Comparison of ENCODE assay signal across 7 mouse cellular contexts in the genomic region with DNA sequence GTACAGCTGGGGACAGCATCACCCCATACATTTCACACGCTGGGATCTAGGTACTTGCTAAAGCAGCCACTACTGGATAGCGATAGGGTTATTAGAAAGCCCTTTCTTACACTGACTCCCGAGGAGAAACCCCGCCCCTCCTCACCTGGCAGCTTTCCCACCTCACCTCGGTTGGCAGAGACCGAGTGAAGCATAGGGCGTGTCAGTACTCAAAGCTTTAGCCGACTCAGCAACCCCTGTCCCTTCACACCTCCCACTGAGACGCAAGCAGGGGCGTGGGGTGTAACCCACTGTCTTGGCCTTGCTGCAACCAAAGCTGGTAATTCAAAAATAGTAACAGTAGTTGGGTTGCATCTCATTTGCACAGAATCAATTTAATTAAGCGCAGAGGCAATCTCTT. TPM values are rescaled to one million over a fixed set of nuclear protein-coding genes. Genes with fewer than 3 reads are reported as not detected.
DNase-seq lines count a peak whose midpoint lies in the region; ATAC-seq and TF ChIP-seq lines count a peak whose summit lies in the region.

No protein-coding gene starts in this region.

- H3K27ac ChIP-seq in cerebellum, adult 2 months (ENCODE audit: insufficient read depth, low read length): no peak overlapping the region
- peak overlapping the region; percentile 37 to 75; a peak in 3 of 4 replicates for H3K27ac ChIP-seq in heart, embryonic 14.5 days (replicated peaks in 1 of 2; ENCODE audit: control insufficient read depth in 1 of 2, insufficient read depth in 1 of 2, low read depth in 2 of 2, low read length in 2 of 2)
- peak overlapping the region; percentile 93 for H3K27ac ChIP-seq in kidney, embryonic 16.5 days (ENCODE audit: low read length)

- TF ChIP-seq CTCF in E14TG2a.4 (conservative IDR thresholded peaks at IDR 0.05; ENCODE audit: low read length): no peak
- no peak for TF ChIP-seq CTCF in cerebellum, adult 2 months (IDR thresholded peaks at IDR 0.05; ENCODE audit: borderline replicate concordance, insufficient read depth, low read depth, low read length)

- H3K4me3 ChIP-seq in E14TG2a.4 (replicated peaks; ENCODE audit: low read length): peak overlapping the region; percentile 62
- peak overlapping the region; percentile 11 for H3K4me3 ChIP-seq in cerebellum, adult 2 months (replicated peaks; ENCODE audit: insufficient read depth, low read depth, low read length)
- peak overlapping the region in 1 of 2 experiments; percentile 48; a peak in 1 of 4 replicates for H3K4me3 ChIP-seq in heart, embryonic 14.5 days (ENCODE audit: control insufficient read depth in 1 of 2, insufficient read depth in 1 of 2, low read depth in 1 of 2, low read length in 2 of 2)
- peak overlapping the region; percentile 46 for H3K4me3 ChIP-seq in kidney, embryonic 16.5 days (ENCODE audit: low read length)

- peaks cover 77% of the 10 kb centered on the region for H3K4me1 ChIP-seq in E14TG2a.4 (replicated peaks; ENCODE audit: low read depth, low read length)
- peaks cover 27% of the 10 kb centered on the region for H3K4me1 ChIP-seq in cerebellum, adult 2 months (ENCODE audit: control insufficient read depth, insufficient read depth, low read length)
- H3K4me1 ChIP-seq in heart, embryonic 14.5 days (ENCODE audit: control insufficient read depth in 2 of 2, insufficient read depth in 2 of 2, low read length in 2 of 2): peaks cover 33 to 63% of the 10 kb centered on the region in 2 experiments
- peaks cover 77% of the 10 kb centered on the region for H3K4me1 ChIP-seq in kidney, embryonic 16.5 days (ENCODE audit: insufficient read depth, low read length)

- H3K9ac ChIP-seq in heart, embryonic 14.5 days (ENCODE audit: low read length): peak overlapping the region; percentile 69
- peak overlapping the region; percentile 70 for H3K9ac ChIP-seq in kidney, embryonic 16.5 days (replicated peaks; ENCODE audit: low read length)

- no peaks in the 10 kb centered on the region for H3K36me3 ChIP-seq in E14TG2a.4 (ENCODE audit: insufficient read depth, low read length)
- peaks cover 3% of the 10 kb centered on the region; the same call in 1 of the 2 replicates for H3K36me3 ChIP-seq in heart, embryonic 14.5 days (ENCODE audit: control insufficient read depth, insufficient read depth, low read length)
- H3K36me3 ChIP-seq in kidney, embryonic 16.5 days (ENCODE audit: insufficient read depth, low read length): no peaks in the 10 kb centered on the region

- no peak for TF ChIP-seq POLR2A in cerebellum, adult 2 months (IDR thresholded peaks at IDR 0.05; ENCODE audit: borderline replicate concordance, insufficient read depth, low read length)

- 15% methylated on average over 11 of the region's 11 CpGs for WGBS in cerebellum, adult 2 months
- 14% methylated on average over 11 of the region's 11 CpGs for WGBS in heart, embryonic 14.5 days
- WGBS in kidney, embryonic 16.5 days: 3% methylated on average over 11 of the region's 11 CpGs

- peaks cover 91% of the 10 kb centered on the region for H3K27me3 ChIP-seq in E14TG2a.4 (ENCODE audit: insufficient read depth, low read length)
- no peaks in the 10 kb centered on the region for H3K27me3 ChIP-seq in cerebellum, adult 2 months (ENCODE audit: control insufficient read depth, insufficient read depth, low read length)
- peaks cover 18% of the 10 kb centered on the region for H3K27me3 ChIP-seq in heart, embryonic 14.5 days (ENCODE audit: control insufficient read depth, insufficient read depth, low read length)
- peaks cover 20% of the 10 kb centered on the region for H3K27me3 ChIP-seq in kidney, embryonic 16.5 days (ENCODE audit: insufficient read depth, low read length)

- peak; percentile 59 to 61 for DNase-seq in cerebellum, adult 2 months
- DNase-seq in lung, postnatal 36 days: peak; percentile 85
- no peak for DNase-seq in retina, embryonic 14.5 days (ENCODE audit: low spot score)
- no peak for DNase-seq in layer of hippocampus, adult 9-10 months (ENCODE audit: low spot score)

- peak overlapping the region; percentile 98 for H3K4me2 ChIP-seq in heart, embryonic 14.5 days (ENCODE audit: low read length)
- H3K4me2 ChIP-seq in kidney, embryonic 16.5 days (replicated peaks; ENCODE audit: low read depth, low read length): peak overlapping the region; percentile 96

- no peaks in the 10 kb centered on the region for H3K9me3 ChIP-seq in E14TG2a.4 (ENCODE audit: low read length)
- H3K9me3 ChIP-seq in heart, embryonic 14.5 days (ENCODE audit: control insufficient read depth, low read length): no peaks in the 10 kb centered on the region
- H3K9me3 ChIP-seq in kidney, embryonic 16.5 days (ENCODE audit: low read length): no peaks in the 10 kb centered on the region

- no peak for ATAC-seq in heart, embryonic 14.5 days (ENCODE audit: insufficient number of reproducible peaks, insufficient read depth, low FRiP score, low read depth)
- ATAC-seq in kidney, embryonic 16.5 days (ENCODE audit: low FRiP score, low TSS enrichment): no peak

RNA-seq across cellular contexts. Expression of gene Plekhh3, which starts 2.0 kb away (rescaled TPM):
- 67.6 and 71.0 TPM in 2 replicates for polyA plus RNA-seq in cerebellum, adult 2 months (2012; rRNA removed)
- 11.3 and 12.8 TPM in 2 replicates for polyA plus RNA-seq in heart, embryonic 14.5 days (2014; fragmentation: Nextera tagmentation; extraction: Ambion mirVana)
- 18.7 and 19.2 TPM in 2 replicates for polyA plus RNA-seq in kidney, embryonic 16.5 days (2015; fragmentation: Nextera tagmentation; extraction: Ambion mirVana)

RNA-seq across cellular contexts. Expression of gene Ccr10, which starts 2.1 kb away (rescaled TPM):
- polyA plus RNA-seq in cerebellum, adult 2 months (2012; rRNA removed): 0.82 and 1.0 TPM in 2 replicates
- polyA plus RNA-seq in heart, embryonic 14.5 days (2014; fragmentation: Nextera tagmentation; extraction: Ambion mirVana): 0.30 TPM in 1 of 2 replicates, not detected in the other
- 0.50 and 0.76 TPM in 2 replicates for polyA plus RNA-seq in kidney, embryonic 16.5 days (2015; fragmentation: Nextera tagmentation; extraction: Ambion mirVana)

RNA-seq across cellular contexts. Expression of gene Cntnap1, which starts 2.8 kb away (rescaled TPM):
- polyA plus RNA-seq in cerebellum, adult 2 months (2012; rRNA removed): 151 and 169 TPM in 2 replicates
- polyA plus RNA-seq in heart, embryonic 14.5 days (2014; fragmentation: Nextera tagmentation; extraction: Ambion mirVana): 0.69 and 1.1 TPM in 2 replicates
- polyA plus RNA-seq in kidney, embryonic 16.5 days (2015; fragmentation: Nextera tagmentation; extraction: Ambion mirVana): 2.2 TPM in 2 replicates

RNA-seq across cellular contexts. Expression of gene Tubg2, which starts 17.4 kb away (rescaled TPM):
- polyA plus RNA-seq in cerebellum, adult 2 months (2012; rRNA removed): 44.3 and 47.8 TPM in 2 replicates
- polyA plus RNA-seq in heart, embryonic 14.5 days (2014; fragmentation: Nextera tagmentation; extraction: Ambion mirVana): 4.1 and 4.4 TPM in 2 replicates
- 4.2 and 4.5 TPM in 2 replicates for polyA plus RNA-seq in kidney, embryonic 16.5 days (2015; fragmentation: Nextera tagmentation; extraction: Ambion mirVana)

RNA-seq across cellular contexts. Expression of gene Ezh1, which starts 53.2 kb away (rescaled TPM):
- 64.4 and 70.7 TPM in 2 replicates for polyA plus RNA-seq in cerebellum, adult 2 months (2012; rRNA removed)
- 13.6 and 16.6 TPM in 2 replicates for polyA plus RNA-seq in heart, embryonic 14.5 days (2014; fragmentation: Nextera tagmentation; extraction: Ambion mirVana)
- 25.1 and 29.5 TPM in 2 replicates for polyA plus RNA-seq in kidney, embryonic 16.5 days (2015; fragmentation: Nextera tagmentation; extraction: Ambion mirVana)

Comparison
In these comparisons a context has a peak if more than half of its experiments do, and no peak if none do; other contexts are left out.
1. DNase-seq: peak in cerebellum, adult 2 months (2 of 2) and lung, postnatal 36 days (single experiment); none in retina, embryonic 14.5 days (single experiment) and layer of hippocampus, adult 9-10 months (single experiment).
2. RNA of gene Cntnap1, which starts 2.8 kb away (polyA plus RNA-seq): 151 to 169 TPM in cerebellum, adult 2 months; 2.2 TPM in kidney, embryonic 16.5 days and 0.69 to 1.1 TPM in heart, embryonic 14.5 days; every median in the first group is over 10 times any median in the second.